Mouse (Mus musculus) hindbrain, embryonic 12.5 days (tissue): ENCODE measurements around the gene Cyp3a13. TPM values are rescaled to one million over a fixed set of nuclear protein-coding genes. Genes with fewer than 3 reads are reported as not detected.
A peak's percentile ranks its signal among the peaks of the same experiment; 100 is the strongest.
"Not testable (repeated sequence)": the region's sequence is repeated elsewhere in the genome, so short reads cannot be mapped to it uniquely, and the experiment has no call there.

Experiments used
- ATAC-seq: fragments of 200-750 bp; cut with Nextera tagmentation; 2 replicates; pipeline ENCODE4 v1.8.0; 2017; ENCODE audit warnings: moderate TSS enrichment; ENCODE audit not compliant: low FRiP score
- H3K27ac ChIP-seq: fragments of 300-500 bp; sonication (generic); 2 replicates; pipeline ENCODE4 v1.5.1; 2016; ENCODE audit warnings: mild to moderate bottlenecking
- H3K27me3 ChIP-seq: fragments of 300-500 bp; sonication (generic); 2 replicates; pipeline ENCODE4 v1.6.1; 2016; ENCODE audit warnings: mild to moderate bottlenecking
- H3K36me3 ChIP-seq: fragments of 300-500 bp; sonication (generic); 2 replicates; pipeline ENCODE4 v1.6.1; 2016; ENCODE audit warnings: mild to moderate bottlenecking
- H3K4me1 ChIP-seq: fragments of 300-500 bp; sonication (generic); 2 replicates; pipeline ENCODE4 v1.6.1; 2016
- H3K4me2 ChIP-seq: fragments of 300-500 bp; sonication (generic); replicated peaks from 2 replicates; pipeline ENCODE4 v1.6.1; 2016; ENCODE audit warnings: mild to moderate bottlenecking
- H3K4me3 ChIP-seq: fragments of 300-500 bp; sonication (generic); 2 replicates; pipeline ENCODE4 v1.5.1; 2016; ENCODE audit warnings: mild to moderate bottlenecking
- H3K9ac ChIP-seq: fragments of 300-500 bp; sonication (generic); 2 replicates; pipeline ENCODE4 v1.6.1; 2016; ENCODE audit warnings: mild to moderate bottlenecking, moderate library complexity
- H3K9me3 ChIP-seq: fragments of 300-500 bp; sonication (generic); replicated peaks from 2 replicates; pipeline ENCODE4 v1.6.1; 2016; ENCODE audit warnings: mild to moderate bottlenecking
- WGBS: fragments of 180-500 bp; shearing (Covaris S2); methylation state at CpG from one replicate; pipeline ENCODE4 v1.1.7; 2016; 5-methylcytosine and 5-hydroxymethylcytosine counted together
- polyA plus RNA-seq: library from polyadenylated mRNA; unstranded; fragments of >200 nt; fragmentation: Nextera tagmentation; extraction: Ambion mirVana; gene quantifications from 2 replicates; pipeline ENCODE4 v1.2.1, GENCODE M21; 2016

Gene Cyp3a13
- not detected in 2 replicates for polyA plus RNA-seq

DNA sequence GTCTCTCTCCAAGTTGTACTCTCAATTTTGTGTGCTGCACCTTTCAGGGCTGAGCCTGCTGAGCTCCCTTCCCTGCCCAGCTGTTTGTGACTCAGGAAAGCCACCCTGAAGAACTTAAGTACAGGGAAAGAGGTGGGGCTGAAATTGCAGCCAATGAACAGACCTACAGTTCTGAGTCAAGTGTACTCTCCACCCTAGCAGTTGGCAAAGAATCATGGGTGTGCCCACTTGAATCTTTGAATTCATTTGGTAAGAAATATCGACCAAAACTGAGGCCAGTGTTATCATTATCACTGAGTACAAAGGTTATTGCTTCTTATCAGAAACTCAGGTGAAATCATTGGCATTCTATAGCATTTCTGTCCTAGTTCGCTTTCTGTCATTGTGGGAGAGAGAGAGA is at the start of gene Cyp3a13:
TSS of gene Cyp3a13 (minus strand) at position 88 of the 400 bp plus-strand sequence.
- no peak for ATAC-seq
- Histone ChIP-seq H3K4me1 (no peaks in the 10 kb centered on the region), H3K9ac (no peak within 1 kb of the TSS), H3K27ac (no peak within 1 kb of the TSS), H3K27me3 (no peaks in the 10 kb centered on the region), H3K9me3 (no peaks in the 10 kb centered on the region), H3K4me2 (no peak within 1 kb of the TSS), H3K36me3 (no peaks in the 10 kb centered on the region), H3K4me3 (no peak within 1 kb of the TSS)
- WGBS, result 59% methylated on average over 2 of the region's 2 CpGs

- ATAC-seq, result peak; percentile 40; the same call in 1 of the 2 replicates
- H3K4me2 ChIP-seq, result no peak overlapping the region
- H3K9ac ChIP-seq, result no peak overlapping the region
- H3K9me3 ChIP-seq, result no peaks in the 10 kb centered on the region
- H3K4me3 ChIP-seq, result no peak overlapping the region
- H3K36me3 ChIP-seq, result no peaks in the 10 kb centered on the region
- H3K4me1 ChIP-seq, result no peaks in the 10 kb centered on the region
- H3K27me3 ChIP-seq, result no peaks in the 10 kb centered on the region
- no peak overlapping the region for H3K27ac ChIP-seq
Observed at GRCm38 (mm10) chr5:137966492-137966891, 45.1 kb upstream of the Cyp3a13 start.

- no peak within 1 kb of the TSS for H3K4me2 ChIP-seq
- H3K36me3 ChIP-seq, result no peaks in the 10 kb centered on the region
- no peak within 1 kb of the TSS for H3K27ac ChIP-seq
- 46% methylated on average over 8 of the region's 8 CpGs for WGBS
- no peaks in the 10 kb centered on the region for H3K4me1 ChIP-seq
- ATAC-seq, result no peak
- no peaks in the 10 kb centered on the region for H3K9me3 ChIP-seq
- no peak within 1 kb of the TSS for H3K4me3 ChIP-seq
- H3K27me3 ChIP-seq, result no peaks in the 10 kb centered on the region
- no peak within 1 kb of the TSS for H3K9ac ChIP-seq
Observed at GRCm38 (mm10) chr5:137962945-137963344, 41.5 kb upstream of the Cyp3a13 start, which contains the start of gene Gjc3. TSS of gene Gjc3 (minus strand) at chr5:137963098.

- Histone ChIP-seq H3K27me3 (no peaks in the 10 kb centered on the region), H3K36me3 (no peaks in the 10 kb centered on the region), H3K4me2 (no peak overlapping the region), H3K9ac (no peak overlapping the region), H3K4me1 (no peaks in the 10 kb centered on the region), H3K4me3 (no peak overlapping the region), H3K9me3 (no peaks in the 10 kb centered on the region), H3K27ac (no peak overlapping the region)
- no peak for ATAC-seq
- WGBS, result 91% methylated on average over 3 of the region's 3 CpGs
Observed at GRCm38 (mm10) chr5:137956404-137956803, 35.0 kb upstream of the Cyp3a13 start.

DNA sequence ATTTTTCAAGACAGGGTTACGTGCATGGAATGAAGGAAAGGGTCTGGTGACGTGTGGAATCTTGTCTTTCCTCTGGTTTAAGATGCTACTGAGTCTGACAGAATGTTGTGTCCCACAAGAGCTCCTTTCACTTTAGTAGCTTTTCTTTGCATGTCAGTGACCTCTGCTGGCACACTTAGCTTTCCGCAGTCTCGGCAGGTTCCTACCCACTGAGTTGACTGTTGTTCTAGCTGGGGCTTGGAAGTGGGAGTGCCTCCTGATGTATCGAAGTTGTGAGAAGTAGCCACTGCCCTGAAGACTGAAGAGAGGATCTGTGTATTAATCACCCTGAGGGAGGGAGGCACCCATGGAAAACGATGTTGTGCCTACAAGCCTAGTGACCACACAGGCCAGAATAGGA is 29.8 kb upstream of the Cyp3a13 start:
- 43% methylated on average over 6 of the region's 6 CpGs for WGBS
- no peaks in the 10 kb centered on the region for H3K9me3 ChIP-seq
- no peak overlapping the region for H3K9ac ChIP-seq
- H3K27ac ChIP-seq, result no peak overlapping the region
- H3K4me3 ChIP-seq, result no peak overlapping the region
- no peak for ATAC-seq
- H3K4me2 ChIP-seq, result no peak overlapping the region
- H3K27me3 ChIP-seq, result no peaks in the 10 kb centered on the region
- H3K4me1 ChIP-seq, result no peaks in the 10 kb centered on the region
- no peaks in the 10 kb centered on the region for H3K36me3 ChIP-seq

- H3K4me1 ChIP-seq, result no peaks in the 10 kb centered on the region
- H3K4me2 ChIP-seq, result no peak overlapping the region
- no peak overlapping the region for H3K27ac ChIP-seq
- no peaks in the 10 kb centered on the region for H3K27me3 ChIP-seq
- no peak overlapping the region for H3K9ac ChIP-seq
- H3K36me3 ChIP-seq, result no peaks in the 10 kb centered on the region
- H3K9me3 ChIP-seq, result no peaks in the 10 kb centered on the region
- no peak for ATAC-seq
- no peak overlapping the region for H3K4me3 ChIP-seq
Observed at GRCm38 (mm10) chr5:137947303-137947702, 25.9 kb upstream of the Cyp3a13 start.

DNA sequence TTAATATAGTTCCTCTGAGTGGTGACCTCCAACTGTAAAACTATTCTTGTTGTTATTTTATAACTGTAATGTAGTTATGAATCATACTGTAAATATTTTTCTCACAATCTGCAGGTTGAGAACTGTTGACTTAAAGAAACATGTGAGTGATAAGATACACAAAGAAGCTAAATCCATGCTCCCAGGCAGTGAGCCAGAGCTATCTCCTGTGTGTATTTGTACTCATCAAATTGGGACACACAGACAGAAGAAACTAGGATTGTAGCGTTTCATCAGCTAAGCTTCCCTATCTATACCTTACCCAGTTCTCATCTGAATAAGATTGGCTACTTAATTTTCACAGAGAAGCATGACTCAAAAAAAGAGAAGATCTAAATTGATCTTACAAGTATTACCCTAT is 21.7 kb upstream of the Cyp3a13 start:
- no peak overlapping the region for H3K27ac ChIP-seq
- no peaks in the 10 kb centered on the region for H3K9me3 ChIP-seq
- H3K27me3 ChIP-seq, result no peaks in the 10 kb centered on the region
- no peak overlapping the region for H3K4me2 ChIP-seq
- no peaks in the 10 kb centered on the region for H3K36me3 ChIP-seq
- no peak overlapping the region for H3K4me3 ChIP-seq
- H3K9ac ChIP-seq, result no peak overlapping the region
- H3K4me1 ChIP-seq, result no peaks in the 10 kb centered on the region
- ATAC-seq, result no peak
- 84% methylated on average over 1 of the region's 1 CpGs for WGBS

DNA sequence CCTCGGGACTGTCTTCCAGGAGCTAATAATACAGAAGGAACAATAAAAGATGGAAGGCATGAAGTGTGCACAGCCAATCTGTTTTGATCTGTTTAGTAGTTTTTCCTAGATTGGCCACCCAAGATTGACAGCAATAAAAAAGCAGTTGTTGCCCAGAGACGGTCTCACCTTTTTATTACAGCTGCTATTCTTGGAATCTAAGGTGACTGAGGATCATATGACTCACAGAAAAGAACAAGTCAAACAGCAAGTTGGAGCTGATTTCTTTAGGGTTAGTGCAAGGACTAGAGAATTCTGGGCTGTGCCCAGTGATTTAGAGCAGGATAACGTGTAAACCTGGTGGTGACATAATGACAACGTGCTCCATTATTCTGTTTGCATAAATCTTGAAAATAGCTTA is 19.5 kb upstream of the Cyp3a13 start:
- Histone ChIP-seq H3K4me2 (no peak overlapping the region), H3K9ac (no peak overlapping the region), H3K9me3 (0 out of 2 replicates have a peak, but pooled peaks cover 7% of the 10 kb centered on the region), H3K4me3 (no peak overlapping the region), H3K36me3 (no peaks in the 10 kb centered on the region), H3K27ac (no peak overlapping the region), H3K27me3 (no peaks in the 10 kb centered on the region), H3K4me1 (no peaks in the 10 kb centered on the region)
- 87% methylated on average over 4 of the region's 4 CpGs for WGBS
- no peak for ATAC-seq

DNA sequence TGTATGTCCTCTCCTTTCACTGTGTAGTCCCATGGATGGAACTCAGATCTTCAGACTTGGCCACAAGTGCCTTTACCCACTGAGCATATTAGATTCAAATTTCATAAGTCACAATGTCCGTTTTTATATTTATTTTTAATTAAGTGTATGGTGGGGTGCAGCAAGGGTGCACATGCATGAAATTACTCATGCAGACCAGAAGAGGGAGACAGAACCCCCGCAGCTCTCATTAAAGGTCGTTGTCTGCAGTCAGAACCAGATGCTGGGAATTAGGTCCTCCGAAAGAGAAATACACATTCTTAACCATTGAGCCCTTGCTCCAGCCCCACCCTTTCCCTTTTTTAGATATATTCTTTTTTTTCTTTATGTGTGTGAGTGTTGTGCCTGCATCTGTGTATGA is 15.8 kb upstream of the Cyp3a13 start:
- H3K36me3 ChIP-seq, result no peaks in the 10 kb centered on the region
- WGBS, result 70% methylated on average over 4 of the region's 4 CpGs
- no peak for ATAC-seq
- H3K9ac ChIP-seq, result no peak overlapping the region
- H3K27me3 ChIP-seq, result no peaks in the 10 kb centered on the region
- H3K4me1 ChIP-seq, result no peaks in the 10 kb centered on the region
- H3K27ac ChIP-seq, result no peak overlapping the region
- H3K9me3 ChIP-seq, result 0 out of 2 replicates have a peak, but pooled peaks cover 7% of the 10 kb centered on the region
- no peak overlapping the region for H3K4me3 ChIP-seq
- no peak overlapping the region for H3K4me2 ChIP-seq

DNA sequence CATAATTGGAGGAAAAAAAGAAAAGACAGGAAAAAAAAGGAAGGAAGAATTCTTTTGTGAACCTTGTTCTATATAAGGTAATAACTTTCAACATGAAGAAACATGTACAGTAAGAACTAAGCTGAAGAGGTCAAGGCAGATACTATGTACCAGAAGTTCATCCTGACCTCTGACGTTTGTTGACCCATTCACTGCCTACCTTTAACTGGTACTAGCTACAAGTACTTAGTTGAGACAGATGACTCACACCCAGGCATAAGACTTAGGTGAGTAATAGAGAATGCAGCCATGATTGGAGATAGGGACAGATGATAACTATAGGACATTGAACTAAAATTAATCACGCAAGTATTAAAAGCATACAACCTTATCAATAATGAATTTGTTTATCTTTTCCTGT is 15.1 kb upstream of the Cyp3a13 start:
- no peak overlapping the region for H3K9ac ChIP-seq
- WGBS, result 86% methylated on average over 2 of the region's 2 CpGs
- H3K9me3 ChIP-seq, result 0 out of 2 replicates have a peak, but pooled peaks cover 7% of the 10 kb centered on the region
- H3K36me3 ChIP-seq, result no peaks in the 10 kb centered on the region
- H3K27me3 ChIP-seq, result no peaks in the 10 kb centered on the region
- H3K27ac ChIP-seq, result no peak overlapping the region
- no peak overlapping the region for H3K4me2 ChIP-seq
- no peak overlapping the region for H3K4me3 ChIP-seq
- H3K4me1 ChIP-seq, result no peaks in the 10 kb centered on the region
- ATAC-seq, result no peak

GRCm38 (mm10) chr5:137933934-137934333 is 12.5 kb upstream of the Cyp3a13 start:
- not testable (repeated sequence) for H3K4me3 ChIP-seq, H3K36me3 ChIP-seq, H3K4me1 ChIP-seq, H3K27me3 ChIP-seq, H3K9ac ChIP-seq, ATAC-seq, H3K9me3 ChIP-seq, H3K27ac ChIP-seq, H3K4me2 ChIP-seq
- 77% methylated on average over 2 of the region's 2 CpGs for WGBS

- Histone ChIP-seq H3K9ac (no peak overlapping the region), H3K4me3 (no peak overlapping the region), H3K27me3 (no peaks in the 10 kb centered on the region), H3K4me2 (no peak overlapping the region), H3K27ac (no peak overlapping the region), H3K9me3 (no peaks in the 10 kb centered on the region), H3K36me3 (no peaks in the 10 kb centered on the region), H3K4me1 (no peaks in the 10 kb centered on the region)
- no peak for ATAC-seq
- 83% methylated on average over 11 of the region's 11 CpGs for WGBS
Observed at GRCm38 (mm10) chr5:137928439-137928838, 7.0 kb upstream of the Cyp3a13 start.

- H3K4me3 ChIP-seq, result no peak overlapping the region
- no peaks in the 10 kb centered on the region for H3K9me3 ChIP-seq
- no peak overlapping the region for H3K9ac ChIP-seq
- H3K36me3 ChIP-seq, result no peaks in the 10 kb centered on the region
- H3K27me3 ChIP-seq, result no peaks in the 10 kb centered on the region
- H3K4me1 ChIP-seq, result no peaks in the 10 kb centered on the region
- H3K27ac ChIP-seq, result no peak overlapping the region
- no peak overlapping the region for H3K4me2 ChIP-seq
- no peak for ATAC-seq
Observed at GRCm38 (mm10) chr5:137922171-137922570, 752 bp upstream of the Cyp3a13 start.
